Mouse (Mus musculus): ENCODE results near the gene Slc39a5.
A peak's percentile ranks its signal among the peaks of the same experiment; 100 is the strongest.

The Slc39a5 gene

DNA sequence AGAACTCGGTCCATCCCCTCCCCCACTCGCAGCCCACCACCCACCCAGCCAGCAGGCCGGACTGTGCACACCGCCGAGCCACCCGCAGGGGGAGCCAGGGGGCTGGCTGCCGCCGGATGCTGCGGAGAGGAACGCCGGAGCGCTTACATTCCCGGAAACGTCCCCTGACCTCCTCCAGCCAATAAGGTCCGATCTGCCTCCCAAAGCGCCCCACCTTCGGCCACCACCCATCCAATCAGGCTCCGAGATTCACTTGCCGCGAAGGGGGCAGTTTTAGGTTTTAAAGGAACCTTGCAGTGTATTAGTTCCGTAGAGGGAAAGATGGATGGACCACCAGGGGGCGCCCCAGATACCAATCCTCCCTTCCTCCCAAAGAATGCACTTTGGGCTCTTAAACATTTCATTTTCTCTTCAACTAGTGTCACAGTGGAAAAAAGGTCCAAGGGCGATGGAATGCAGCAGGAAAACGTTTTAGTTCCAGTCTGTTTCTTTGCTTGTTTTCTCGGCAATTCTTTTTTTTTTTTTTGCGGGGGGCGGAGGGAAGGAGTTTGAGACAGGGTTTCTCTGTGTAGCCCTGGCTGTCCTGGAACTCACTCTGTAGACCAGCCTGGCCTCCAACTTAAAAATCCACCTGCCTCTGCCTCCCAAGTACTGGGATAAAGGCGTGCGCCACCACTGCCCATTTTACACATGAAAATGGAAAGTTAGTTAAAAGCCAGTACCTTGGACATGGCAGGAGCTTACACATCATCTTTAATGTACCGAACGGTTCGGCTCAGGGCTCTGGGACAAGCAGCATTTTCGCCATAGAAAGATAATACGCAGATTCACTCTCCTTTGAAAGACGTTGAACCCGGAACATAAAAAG is 8.9 kb upstream of the Slc39a5 start:
- DNase-seq, result peak; percentile 95 to 97

DNA sequence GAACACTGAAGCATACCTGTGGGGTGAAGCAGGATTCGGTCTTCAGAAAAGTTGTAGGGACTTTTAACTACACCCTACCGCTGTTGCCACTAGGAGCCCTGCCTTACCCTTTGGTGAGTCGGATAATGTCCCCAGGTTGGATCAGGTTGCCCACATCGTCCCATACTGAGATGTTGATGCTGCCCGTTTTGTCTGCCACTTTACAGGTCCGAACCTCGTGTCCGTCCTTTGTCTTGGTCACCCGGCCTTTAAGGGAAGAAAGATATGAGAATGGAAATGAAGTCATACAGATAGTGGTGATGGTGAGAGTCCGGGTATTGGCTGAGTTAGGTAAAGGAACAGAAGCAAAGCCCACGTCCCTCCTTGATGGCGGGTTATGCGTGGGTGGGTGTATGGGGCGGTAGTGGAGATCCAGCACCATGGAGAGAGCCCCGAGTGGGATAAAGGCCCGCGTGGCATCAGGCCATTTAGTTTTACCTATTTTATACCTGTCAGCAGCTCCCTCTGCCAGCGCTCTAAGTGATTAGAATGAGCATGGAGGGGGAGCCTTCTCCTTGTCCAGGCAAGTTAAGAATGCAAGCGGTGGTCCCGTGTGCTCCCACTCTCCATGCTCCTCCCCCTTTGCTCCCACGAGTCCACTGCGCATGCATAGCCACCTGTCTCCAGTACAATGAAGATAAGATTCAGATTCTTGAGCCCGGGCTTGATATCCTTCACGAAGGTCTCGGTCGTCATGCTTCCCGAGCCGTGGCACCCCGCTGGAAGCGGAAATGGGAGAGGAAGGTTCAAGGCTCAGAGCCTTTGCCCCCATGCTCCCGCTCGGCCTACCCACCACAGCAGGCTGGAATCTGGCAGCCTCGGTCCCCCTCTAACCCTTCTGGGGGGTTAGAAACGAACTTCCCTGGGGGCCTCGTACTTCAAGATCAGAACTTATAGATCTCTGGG is 7.8 kb upstream of the Slc39a5 start:
- DNase-seq, result no peak

DNA sequence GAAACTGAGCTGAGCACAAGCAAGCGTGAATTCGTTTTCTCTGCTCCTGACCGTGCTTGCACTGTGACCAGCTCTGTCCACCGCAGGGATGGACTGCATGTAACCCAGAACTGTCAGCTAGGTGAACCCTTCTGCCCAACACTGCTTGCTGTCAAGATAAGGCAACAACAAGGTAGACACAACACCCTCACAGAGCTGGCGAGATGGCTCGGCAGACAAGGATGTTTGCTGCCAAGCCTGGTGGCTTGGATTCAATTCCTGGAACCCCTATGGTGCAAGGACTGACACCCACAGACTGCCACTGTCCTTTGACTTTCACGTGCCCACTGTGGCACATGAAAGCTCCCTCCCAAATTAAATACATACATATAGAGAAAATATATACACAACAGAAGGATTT is 2.9 kb upstream of the Slc39a5 start:
- DNase-seq, result no peak

DNA sequence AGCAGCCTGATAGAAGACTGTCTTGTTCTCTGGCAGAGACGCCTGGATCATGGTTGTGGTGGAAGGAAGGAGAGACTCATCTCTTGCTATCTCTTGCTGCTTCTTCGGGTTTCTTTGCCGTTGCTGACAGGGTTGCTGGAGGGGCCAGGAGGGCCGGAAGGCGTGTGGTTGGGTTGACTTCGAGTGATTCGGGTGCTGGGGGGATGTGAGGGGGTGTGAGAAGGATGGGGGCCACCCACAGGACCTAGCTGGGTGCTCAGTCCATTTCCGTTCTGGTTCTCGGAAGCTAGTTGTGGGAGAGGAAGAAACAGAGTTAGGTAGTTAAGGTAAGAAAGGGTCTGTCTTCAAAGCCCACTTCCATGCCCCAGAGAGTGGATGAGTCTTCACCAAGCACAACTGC is 609 bp upstream of the Slc39a5 start:
- DNase-seq, result no peak

DNA sequence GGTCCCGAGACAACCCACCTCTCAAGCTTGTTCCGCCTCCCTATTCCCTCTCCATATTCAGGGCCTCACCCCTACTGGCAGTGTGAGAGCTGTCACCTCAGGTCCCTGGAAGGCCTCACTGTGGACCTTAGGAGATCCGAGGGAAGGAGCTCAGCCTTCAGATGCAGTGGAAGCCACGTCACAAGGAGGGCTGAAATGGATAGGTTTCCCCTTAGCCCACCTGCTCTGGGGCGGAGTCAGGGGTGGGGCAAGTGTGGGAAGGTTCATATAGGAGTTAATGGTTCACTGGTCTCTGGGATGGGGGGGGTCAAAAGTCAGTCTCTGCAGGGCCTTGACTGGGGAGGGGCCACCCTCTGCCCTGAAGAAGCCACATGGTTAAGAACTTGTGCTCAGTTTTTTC is 691 bp downstream of the Slc39a5 start:
- no peak for DNase-seq

DNA sequence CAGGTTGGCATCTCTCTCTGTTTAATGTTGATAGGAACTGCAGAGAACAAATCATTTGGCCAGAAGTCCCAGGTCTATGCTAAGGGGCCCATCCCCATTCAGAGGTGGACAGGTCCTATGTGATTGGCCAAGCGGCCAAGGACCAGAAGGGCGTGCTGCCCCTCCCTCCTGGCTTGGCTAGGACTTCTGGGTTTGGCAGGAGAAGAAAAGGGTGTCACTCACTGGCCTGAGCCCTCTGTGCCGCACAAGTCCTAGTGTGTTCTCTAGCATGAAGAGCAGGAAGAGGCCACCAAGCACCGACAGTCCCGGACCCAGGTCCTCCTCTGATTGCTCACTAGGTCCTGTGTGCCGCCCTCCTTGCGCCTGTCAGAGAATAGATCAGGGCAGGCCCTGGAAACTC is 3.6 kb downstream of the Slc39a5 start:
- DNase-seq, result no peak

DNA sequence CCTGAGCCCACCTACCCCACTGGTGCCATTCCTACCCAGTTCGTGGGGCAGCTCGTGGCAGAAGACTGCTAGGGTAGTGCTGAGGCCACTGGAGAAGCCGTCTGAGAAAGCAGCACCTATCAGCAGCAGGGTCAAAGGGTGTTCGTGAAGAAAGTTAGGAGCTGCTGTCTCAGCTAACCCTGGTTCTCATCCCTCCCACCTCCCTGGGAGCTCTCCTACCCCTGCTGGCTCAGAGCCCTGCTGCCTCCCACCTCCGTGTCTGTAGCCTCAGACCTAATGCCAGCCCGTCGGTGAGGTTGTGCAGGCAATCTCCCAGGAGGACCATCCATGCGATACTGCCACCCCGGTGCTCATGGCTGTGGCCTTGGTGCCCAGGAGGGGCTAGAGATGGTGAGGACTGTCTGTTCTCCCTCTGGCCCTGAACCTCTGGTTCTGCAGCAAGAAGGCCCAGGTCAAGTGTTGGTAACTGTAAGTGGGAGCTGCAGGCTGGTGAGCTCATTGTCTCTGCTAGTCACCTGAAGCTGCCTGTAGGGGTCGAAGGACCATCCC is 4.2 kb downstream of the Slc39a5 start:
- no peak for DNase-seq

DNA sequence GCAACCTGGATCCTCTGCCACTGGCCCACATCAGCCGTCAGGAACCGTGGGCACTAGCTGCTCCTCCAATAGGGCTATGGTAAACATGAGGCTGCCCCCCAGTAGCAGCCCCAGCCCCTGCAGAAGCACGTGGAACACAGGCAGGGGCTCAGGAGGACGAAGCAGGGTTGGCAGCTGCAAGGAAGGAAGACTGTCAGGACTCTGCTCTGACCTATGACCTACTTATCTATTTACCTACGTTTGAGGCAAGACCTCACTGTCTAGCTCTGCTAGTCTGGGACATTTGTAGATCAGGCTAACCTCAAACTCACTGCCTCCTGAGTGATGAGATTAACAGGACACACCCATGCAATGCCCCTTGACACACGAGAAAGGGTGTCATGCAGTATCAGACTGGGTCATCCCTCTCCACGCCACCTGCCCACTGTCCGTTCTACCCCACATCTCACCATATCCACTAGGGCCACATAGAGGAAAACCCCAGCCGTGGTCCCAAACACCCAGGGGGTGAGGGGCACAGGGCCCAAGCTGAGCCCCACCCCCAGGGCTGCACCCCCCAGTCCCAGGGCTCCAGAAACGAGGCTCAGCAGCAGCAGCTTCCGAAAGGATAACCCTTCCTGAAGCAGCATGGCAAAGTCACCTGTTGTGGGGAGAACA is 4.9 kb downstream of the Slc39a5 start:
- DNase-seq, result no peak

DNA sequence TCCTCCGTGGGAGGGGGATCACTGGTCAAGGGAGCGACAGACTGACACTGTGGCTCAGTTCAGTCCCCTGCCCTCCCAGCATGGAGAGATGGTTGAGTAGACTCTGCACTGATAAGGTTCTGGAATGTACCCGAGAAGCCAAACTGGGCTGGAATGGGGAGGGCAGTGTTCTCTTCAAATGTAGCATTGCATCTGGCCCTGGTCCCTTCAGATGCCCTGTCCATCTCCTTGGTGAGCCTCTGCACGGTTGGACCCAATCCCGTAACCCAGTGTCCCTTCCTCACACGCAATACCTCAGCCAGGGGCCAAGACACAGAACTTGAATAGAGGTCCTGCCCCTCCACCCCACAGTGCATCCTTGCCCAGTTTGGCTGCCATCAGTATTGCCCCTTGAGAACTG is 9.2 kb downstream of the Slc39a5 start:
- no peak for DNase-seq

DNA sequence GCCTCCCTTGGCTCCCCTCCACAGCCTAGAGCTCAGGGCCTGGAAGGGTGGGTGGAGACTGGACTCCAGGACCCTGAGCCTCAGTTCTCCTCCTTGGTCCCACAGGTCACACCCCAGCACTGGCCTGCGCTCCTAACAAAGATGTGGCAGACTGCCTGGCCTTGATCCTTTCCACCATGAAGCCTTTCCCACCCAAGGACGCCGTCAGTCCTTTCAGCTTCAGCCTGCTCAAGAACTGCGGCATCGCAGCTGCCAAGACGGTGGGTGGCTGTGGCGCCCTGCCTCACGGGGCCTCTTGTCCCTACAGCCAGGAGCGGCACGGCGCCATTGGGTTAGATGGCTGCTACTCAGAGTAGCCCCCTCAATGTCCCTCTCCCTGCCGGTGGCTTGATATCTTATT is 10.7 kb downstream of the Slc39a5 start:
- DNase-seq, result no peak

DNA sequence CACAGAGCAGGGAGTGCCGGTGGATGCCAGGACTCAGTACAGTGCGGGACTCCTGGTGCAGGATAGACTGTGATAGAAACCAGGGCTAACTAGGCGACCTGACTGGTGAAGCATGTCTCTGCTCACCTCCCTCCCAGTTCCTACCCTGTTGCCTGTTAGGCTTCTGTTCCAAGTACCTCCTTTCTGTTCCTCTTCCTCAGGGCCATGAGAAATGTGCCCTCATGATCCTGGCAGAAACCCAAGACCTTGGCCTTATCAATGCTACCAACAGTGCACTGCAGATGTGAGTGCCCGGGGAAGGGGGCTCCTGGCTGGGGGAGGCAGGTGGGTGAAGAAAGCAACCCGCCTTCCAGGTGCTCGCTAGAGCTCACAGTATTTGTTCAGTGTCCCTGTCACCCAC is 11.5 kb downstream of the Slc39a5 start:
- no peak for DNase-seq

DNA sequence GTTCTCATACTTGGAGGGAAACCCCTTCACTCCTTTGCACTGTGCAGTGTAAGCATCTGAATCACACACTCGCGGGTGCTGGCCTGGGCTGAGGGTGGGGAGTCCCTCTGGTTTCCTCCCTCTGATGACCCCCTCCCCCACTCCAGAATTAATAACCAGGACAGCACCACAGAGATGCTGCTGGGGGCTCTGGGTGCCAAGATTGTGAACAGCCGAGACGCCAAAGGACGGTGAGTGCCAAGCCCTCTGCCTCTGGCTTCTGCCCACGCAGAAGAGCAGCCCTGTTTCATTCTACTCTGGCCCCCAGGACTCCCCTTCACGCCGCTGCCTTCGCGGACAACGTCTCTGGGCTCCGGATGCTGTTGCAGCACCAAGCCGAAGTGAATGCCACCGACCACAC is 12.1 kb downstream of the Slc39a5 start:
- no peak for DNase-seq

DNA sequence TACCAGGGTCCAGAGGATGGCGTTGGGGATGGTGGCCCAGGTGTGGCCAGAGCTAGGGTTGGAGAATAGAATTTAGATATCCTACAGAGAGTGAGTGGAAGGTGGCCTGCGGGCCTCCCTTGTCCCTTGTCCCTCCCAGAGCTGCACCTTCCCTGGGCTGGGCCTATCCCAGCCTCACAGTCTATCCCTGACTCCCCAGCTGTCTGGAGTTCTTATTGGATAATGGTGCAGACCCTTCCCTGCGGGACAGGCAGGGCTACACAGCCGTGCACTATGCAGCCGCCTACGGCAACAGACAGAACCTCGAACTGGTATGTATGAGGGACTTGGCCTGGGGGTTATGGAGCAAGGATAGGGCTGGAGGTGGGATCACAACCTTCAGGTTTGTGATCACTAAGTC is 15.1 kb downstream of the Slc39a5 start:
- DNase-seq, result no peak

DNA sequence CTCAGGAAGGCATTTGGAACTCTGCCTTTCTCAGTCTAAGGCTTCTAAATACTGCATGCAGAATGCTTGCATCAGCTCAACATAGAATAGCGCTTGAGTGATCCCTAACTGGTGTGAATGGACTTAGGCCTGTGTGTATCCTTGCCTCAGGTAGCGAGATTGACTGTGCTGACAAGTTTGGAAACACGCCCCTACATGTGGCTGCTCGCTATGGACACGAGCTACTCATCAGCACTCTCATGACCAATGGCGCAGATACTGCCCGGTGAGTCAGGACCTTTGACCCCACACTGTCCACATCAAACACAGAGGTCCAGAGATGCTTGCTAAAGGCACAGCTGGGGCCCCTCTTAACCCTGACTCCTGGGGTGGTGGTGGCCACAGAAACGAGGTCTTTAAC is 18.5 kb downstream of the Slc39a5 start:
- DNase-seq, result no peak

DNA sequence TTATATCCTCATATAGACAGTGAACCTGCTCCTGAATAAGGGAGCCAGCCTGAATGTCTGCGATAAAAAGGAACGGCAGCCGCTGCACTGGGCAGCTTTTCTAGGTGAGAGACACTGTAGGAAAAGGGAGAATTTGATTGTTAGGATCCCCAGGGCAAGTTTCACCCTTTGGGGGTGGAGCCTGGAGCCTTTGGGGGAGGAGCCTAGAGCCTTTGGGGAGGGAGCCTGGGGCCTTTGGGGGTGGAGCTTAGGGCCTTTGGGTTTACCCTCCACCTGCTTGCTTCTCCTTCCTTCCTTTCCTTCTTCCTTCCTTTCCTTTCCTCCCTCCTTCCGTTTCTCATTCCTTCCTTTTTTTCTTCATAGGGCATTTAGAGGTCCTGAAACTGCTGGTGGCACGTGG is 20.5 kb downstream of the Slc39a5 start:
- no peak for DNase-seq

DNA sequence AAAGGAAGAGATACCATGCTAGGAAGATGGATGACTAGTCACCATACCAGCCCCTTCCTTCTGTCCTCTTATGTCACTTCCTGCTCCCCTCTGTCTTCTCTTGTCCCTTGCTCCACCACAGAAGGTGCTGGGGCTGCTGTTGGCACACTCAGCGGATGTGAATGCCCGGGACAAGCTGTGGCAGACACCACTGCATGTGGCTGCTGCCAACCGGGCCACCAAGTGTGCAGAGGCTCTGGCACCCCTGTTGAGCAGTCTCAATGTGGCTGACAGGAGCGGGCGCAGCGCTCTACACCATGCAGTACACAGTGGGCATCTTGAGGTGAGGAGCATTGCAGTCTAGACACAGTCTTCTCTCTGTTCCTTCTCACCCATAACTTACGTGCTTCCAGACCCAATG is 21.8 kb downstream of the Slc39a5 start:
- no peak for DNase-seq

DNA sequence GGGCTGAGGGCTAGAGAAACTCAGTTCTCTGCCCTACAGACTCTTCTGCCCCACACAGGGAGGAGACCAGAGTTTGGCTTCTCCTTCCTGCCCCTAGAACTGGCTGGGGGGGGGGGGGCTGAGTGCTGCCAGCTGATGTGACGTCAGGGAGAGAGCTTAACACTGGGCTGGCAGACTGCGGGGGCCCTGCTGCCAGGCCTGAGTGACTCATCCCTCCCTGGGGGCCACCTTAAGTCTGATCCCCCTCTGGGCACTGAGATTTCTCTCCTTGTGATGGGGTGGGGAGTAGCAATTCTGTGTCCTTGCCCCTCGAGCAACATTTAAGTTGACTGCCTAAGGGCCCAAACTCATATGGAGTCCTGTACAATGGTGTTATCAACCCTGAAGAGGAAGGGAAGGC is 22.6 kb downstream of the Slc39a5 start:
- DNase-seq, result no peak

DNA sequence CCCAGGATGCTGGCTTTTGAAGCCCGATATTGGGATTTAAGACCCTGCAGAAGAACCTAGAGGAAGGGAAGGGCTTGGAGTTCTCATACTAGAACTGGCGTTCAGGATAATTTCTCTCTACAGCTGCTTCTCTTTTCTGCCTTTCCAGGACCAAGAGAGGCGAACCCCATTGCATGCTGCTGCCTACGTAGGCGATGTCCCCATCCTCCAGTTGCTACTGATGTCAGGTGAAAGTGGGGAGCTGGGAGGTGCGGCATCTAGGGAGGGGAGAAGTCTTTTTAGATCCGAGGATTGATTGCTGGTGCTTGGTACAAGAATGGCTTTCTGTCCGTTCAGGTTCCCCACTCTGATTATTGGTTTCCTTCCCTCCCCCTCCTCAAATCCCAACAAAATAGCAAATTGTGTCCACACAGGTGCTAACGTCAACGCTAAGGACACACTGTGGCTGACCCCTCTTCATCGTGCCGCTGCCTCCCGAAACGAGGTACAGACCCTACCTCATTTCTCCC is 23.0 kb downstream of the Slc39a5 start:
- DNase-seq, result no peak

DNA sequence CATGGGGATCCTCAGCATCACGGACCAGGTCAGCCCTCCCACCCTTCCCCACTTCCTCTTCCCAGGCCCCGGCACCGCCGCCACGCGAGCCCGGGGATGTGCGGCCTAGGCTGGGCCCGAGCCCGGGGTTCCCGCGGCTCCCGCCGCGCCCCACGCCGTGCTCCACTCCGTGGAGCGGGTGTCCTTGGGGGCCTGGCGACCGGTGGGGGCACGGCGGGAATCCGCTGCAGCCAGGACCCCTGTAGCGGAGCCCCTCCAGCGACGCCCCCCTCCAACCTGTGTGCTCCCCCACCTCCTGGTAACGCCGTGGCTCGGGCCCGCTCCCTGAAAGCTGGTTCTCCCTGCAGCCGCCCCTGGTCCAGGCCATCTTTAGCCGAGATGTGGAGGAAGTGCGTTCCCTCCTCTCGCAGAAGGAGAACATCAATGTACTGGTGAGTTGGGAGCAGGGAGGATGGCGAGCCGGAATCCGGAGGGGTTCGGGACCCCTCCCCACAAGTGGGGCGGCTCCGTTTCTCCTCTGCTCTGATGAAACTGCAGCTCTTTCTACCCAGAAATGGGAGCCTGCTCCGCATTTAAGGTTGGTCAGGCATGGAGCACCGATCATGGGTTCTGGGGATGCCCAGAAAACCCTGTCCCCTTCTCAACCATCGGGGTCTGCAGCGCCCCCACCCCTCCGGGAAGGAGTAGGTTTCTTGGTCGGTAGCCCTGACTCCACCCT is 23.6 kb downstream of the Slc39a5 start:
- DNase-seq, result no peak

DNA sequence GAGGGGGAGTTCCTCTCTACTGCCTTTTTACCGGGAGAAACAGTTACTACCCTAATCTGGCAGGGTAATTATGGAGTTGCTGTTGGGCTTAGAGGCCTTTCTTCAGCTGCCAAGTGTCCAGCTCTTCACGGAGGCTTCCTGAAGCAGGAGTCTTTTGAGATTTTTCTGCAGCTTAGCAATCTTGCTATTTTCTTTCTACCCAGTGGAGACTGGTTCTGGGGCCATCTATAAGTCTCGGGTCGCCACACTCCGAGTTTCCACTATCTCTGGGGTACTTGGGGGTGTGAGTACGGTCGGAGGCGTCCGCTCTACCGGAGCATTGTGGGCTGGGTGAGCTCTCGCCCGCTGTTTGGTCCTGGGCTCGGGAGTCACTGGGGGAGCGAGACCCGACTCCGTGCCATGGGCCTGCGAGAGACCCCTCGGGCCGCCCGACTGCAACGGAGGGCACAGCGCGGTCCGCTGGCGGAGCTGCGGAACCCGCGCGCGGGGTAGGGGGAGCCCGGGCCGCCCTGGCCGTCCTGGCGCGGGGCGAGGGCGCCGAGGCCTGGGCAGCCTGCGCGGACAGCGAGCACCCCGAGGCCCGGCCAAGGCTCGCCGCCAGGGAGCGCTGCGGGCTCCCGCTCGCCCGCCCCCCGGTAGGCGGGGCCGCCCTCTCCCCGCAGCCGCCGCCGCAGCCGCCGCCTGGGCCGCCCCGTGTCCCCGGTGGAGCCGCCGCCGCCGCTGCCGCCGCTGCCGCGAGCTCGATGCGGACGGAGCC is 24.4 kb downstream of the Slc39a5 start, which contains the start of gene Ankrd52:
TSS of gene Ankrd52 (plus strand) at position 661 of the 757 bp plus-strand sequence.
- DNase-seq, result peak; percentile 78 to 92

DNA sequence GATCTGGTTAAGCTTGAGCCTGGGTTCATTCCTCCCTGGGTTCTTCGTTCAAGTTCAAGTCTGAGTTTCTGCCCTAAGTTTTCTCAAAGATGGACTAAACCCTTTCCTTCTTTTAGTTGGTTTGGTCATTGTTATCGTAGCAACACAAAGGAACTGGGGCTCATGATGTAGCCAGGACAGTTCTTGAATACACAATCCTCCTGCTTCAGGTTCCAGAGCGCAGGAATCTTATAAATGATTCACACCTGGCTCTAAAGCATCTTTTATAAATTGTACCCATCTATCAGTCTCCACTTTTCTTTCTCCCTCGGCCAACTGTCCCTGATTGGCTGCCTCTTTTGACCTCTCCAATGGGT is 25.0 kb downstream of the Slc39a5 start:
- DNase-seq, result no peak

Measured in spleen, adult 18-20 months (tissue).